Mouse (Mus musculus): ENCODE measurements at regions not wholly inside any gene's neighbourhood (a gene's known extent, or its start where the extent isn't known, plus 50 kb on each side); places are given as distances from the start of the nearest gene placed in this dataset.
"Not testable (repeated sequence)": the region's sequence is repeated elsewhere in the genome, so short reads cannot be mapped to it uniquely, and the experiment has no call there.

GRCm38 (mm10) chr3:101206172-101206571, 81.6 kb downstream of the Cd2 start:
- not testable (repeated sequence) for TF ChIP-seq POLR2A (IDR thresholded peaks at IDR 0.05; ENCODE audit: low read depth, low read length); CTCF (IDR thresholded peaks at IDR 0.05; ENCODE audit: extremely low read depth, insufficient read length, insufficient replicate concordance, low read depth, low read length)
